Mouse (Mus musculus): ENCODE measurements around the gene Klc4.

Gene Klc4

GRCm38 (mm10) chr17:46623819-46624557 is 21.8 kb downstream of the Klc4 start:
- intact Hi-C loops (cut with DNase I), result no loop called here

DNA sequence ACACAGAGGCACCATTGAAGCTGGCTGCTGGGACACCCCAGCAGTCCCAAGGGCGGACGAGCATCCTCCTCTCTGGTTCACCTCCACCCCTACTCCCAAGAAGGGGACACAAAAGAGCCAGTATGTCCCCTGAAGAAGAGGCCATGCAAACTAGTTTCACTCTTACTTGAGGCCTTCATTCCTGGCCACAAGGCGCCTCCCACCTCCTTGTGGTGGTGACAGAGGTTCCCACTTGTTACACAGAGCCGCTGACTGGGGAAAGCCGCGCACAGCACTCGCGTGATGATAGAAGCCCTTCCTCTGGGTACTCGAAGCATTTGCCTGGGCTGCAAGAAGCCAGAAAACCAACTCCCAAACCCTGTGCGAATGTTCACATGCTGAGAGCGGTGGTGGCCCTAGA is 23.6 kb downstream of the Klc4 start:
- intact Hi-C loops (cut with DNase I), result no loop called here

DNA sequence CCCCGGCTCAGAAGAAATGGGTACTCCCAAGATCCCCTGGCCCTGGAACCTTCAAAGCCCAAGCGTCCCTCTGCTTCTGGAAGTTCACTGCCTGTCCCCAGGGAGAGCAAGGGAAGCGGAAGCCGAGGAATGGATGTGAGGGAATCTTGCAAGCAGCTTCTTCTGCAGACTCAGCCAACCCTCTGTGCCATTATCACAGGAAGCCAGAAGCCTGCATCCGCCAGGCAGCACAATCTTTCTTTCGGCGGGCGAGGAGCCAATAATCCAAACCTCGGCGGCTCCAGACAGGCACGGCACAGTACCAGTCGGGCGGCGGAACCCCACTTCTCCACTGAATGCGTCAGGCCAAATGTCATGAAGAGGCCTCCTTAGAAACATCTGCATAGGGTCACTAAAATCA is 24.5 kb downstream of the Klc4 start:
- intact Hi-C loops (cut with DNase I), result no loop called here

DNA sequence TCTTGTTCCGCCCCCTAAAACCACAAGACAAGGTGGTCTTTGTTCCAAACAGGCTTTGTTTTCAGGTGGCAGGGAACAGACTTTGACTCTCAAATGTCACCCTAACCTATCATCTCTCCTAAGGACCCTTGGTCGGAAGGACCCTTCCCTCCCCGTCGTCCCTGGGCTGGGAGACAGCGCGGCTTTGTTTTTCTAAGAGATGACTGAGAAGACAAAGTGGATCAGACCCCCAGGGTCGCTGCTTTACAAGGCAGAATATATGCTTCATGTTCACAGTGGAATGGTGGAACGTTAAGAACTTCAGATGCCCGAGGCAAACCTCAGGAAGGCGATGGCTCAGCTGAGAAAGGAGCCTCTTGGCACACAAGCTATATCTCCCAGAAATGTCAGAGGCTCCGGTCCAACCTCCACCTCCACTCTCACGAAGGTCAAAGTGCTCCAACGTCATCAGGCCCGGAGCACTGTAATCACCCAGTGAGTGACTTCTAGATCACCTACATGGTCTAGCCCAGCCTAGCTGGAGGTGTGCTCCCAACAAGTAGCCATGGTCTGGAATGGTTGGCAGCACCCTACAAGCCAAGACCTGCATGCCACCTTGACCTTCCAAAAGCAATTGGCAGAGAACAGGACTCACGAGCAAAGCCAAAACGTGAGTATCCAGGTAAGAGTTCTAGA is 26.0 kb downstream of the Klc4 start:
- intact Hi-C loops (cut with DNase I), result no loop called here

- intact Hi-C loops (cut with DNase I), result no loop called here
Observed at GRCm38 (mm10) chr17:46618769-46619682, 26.8 kb downstream of the Klc4 start.

DNA sequence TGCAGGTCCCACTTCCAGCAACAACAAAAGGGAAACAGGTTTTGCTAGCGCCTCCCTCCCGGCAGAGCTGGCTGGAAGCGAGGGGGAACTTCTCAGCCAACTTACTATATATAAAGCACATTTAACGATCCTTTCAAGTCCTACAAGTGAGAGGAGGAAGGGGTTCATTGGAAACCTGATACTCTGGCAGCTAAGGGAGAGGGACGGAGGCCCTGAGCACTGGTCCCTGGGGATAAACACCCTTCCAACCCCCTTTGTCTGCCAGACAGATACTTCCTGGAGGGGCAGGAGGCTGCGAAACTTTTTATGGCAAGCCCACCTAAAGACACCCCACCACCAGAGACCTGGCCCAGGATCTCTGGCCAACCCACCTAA is 27.4 kb downstream of the Klc4 start:
- intact Hi-C loops (cut with DNase I), result no loop called here

- intact Hi-C loops (cut with DNase I), result no loop called here
Observed at GRCm38 (mm10) chr17:46617799-46618198, 28.0 kb downstream of the Klc4 start.

DNA sequence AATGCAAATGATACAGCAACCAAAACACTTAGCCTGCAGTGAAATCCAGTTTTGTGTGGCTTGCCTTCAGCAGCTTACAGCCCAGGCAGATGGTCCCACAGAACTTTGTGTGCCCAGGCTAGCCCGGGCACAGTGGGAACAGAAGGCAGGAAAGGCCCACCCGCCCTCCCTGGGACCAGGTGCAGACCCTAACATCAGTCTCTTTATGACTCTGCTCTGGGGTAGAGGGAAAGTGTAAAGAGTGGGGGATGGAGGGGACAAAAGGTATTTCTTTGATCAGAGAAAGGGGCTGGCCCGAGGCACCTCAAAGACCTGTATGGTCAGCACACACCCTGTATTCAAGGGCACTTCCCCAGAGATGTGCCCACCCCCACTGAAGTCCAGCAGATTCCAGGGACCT is 32.6 kb downstream of the Klc4 start:
- intact Hi-C loops (cut with DNase I), result no loop called here

DNA sequence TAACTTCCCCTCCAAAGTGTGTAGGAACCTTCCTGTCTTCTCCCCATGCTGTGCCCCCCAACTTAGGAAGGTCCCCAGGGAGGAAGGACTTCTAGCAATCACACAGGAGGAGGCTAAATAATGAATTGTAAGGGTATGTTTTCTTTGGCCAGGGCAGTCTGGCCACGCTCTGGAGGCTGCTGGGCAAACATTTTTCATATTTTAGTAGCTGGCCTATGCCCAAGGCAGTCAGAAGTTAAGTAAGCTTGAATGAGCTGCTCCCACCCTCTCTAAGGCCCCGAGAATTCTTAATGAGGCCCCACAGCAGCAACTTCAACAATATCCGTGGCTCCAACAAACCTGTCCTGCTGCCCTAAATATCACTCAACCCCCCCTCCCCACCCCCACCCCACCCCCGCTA is 33.0 kb downstream of the Klc4 start:
- intact Hi-C loops (cut with DNase I), result no loop called here

GRCm38 (mm10) chr17:46612189-46612588 is 33.6 kb downstream of the Klc4 start:
- intact Hi-C loops (cut with DNase I), result no loop called here

DNA sequence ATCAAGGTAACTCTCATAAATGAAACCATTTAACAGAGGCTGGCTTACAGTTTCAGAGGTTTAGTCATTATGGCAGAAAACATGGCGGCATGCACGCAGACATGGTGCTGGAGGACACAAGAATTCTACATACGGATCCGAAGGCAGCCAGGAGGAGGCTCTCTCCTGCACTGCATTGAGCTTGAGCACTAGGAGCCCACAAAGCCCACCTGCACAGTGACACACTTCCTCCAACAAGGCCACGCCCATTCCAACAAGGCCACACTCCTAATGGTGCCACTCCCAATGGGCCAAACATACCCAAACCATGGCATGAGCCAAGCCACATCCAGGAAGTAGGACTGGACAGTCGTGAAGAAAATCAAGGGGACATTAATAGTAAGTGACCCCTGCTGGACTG is 34.5 kb downstream of the Klc4 start:
- intact Hi-C loops (cut with DNase I), result no loop called here

GRCm38 (mm10) chr17:46609721-46610514 is 35.9 kb downstream of the Klc4 start:
- intact Hi-C loops (cut with DNase I), result no loop called here

- intact Hi-C loops (cut with DNase I), result no loop called here
Observed at GRCm38 (mm10) chr17:46605987-46606386, 39.8 kb downstream of the Klc4 start.

DNA sequence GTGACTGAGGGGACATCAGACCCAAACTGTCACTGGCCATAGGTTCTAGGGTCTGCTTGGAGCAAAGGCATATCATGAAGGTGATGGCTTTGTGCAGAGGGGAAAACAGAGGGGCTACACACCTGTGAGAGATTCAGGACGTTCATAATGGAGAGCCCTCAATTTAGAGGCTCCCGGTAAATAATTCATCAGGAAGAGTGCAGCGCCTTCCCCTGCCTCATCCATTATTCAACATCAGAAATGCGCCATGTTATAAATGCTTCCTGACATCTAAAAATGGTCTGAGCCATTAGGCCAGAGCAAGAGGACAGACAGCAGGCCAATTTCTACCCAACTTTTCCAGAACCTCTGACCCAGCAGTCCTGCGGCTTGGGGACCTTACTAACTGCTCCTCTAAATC is 40.7 kb downstream of the Klc4 start:
- intact Hi-C loops (cut with DNase I), result no loop called here

DNA sequence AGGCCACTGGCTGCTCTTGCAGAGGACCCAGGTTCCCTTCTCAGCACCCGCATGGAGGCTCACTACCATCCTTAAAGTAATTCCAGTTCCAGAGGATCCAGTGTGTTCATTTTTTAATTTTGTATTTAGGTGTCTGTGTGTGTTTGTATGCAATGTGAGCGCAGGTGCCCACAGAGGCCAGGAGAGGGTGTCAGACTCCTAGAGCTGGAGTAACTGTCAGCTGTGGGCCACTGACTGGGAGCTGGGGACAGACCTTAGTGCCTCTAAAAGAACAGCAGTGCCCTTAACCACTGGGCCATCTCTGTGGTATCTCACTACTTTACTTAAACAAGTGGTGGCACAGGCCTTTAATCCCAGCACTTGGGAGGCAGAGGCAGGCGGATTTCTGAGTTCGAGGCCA is 42.6 kb downstream of the Klc4 start:
- intact Hi-C loops (cut with DNase I), result loop anchor here (5.0 kb wide), 1 partner anchor 34 kb away; no protein-coding TSS in a partner anchor

DNA sequence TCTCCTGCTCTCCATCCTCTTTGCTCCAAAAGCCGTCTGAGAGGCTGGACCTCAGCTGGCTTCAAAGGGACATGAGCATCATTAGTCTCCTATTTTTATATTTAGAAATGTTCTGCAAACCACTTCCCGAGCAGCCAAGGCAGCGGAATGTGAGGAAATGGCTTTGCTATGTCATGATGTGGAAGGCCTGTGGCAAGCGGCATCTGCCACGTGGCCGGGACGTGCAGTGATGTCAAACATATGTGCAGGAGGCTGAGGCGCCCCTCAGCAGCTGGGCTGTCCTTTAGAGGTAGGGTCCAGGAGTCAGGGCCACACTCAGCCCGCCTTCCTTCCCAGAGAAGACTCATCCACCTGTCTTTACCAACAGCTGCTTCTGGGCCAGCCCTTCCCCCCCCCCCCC is 43.6 kb downstream of the Klc4 start:
- intact Hi-C loops (cut with DNase I), result loop anchor here (5.0 kb wide), 1 partner anchor 35 kb away; no protein-coding TSS in a partner anchor

- intact Hi-C loops (cut with DNase I), result loop anchor here (5.0 kb wide), 1 partner anchor 37 kb away; no protein-coding TSS in a partner anchor
Observed at GRCm38 (mm10) chr17:46600569-46600968, 45.3 kb downstream of the Klc4 start.

- intact Hi-C loops (cut with DNase I), result no loop called here
Observed at GRCm38 (mm10) chr17:46598963-46599362, 46.9 kb downstream of the Klc4 start.

GRCm38 (mm10) chr17:46597956-46598355 is 47.9 kb downstream of the Klc4 start:
- intact Hi-C loops (cut with DNase I), result no loop called here

DNA sequence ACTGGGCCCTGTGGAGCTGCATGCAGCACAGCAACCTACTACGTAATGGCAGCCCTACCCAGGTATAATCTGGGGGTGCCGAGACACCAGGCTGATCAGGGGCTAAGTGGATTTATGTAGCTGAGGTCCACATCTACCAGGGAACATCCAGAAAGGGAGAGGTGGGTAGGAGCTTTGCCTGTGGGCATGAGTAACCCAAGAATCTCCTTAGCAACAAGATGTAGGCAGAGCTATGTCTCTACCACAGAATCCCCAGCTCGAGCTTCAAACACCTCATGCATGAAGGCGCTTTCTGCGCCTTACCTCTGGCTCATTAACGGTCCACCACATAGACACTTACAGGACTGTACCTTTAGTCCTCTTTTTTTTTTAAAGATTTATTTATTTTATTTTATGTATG is 50.5 kb downstream of the Klc4 start:
- intact Hi-C loops (cut with DNase I), result no loop called here

- intact Hi-C loops (cut with DNase I), result no loop called here
Observed at GRCm38 (mm10) chr17:46594606-46595005, 51.2 kb downstream of the Klc4 start.
